Mouse (Mus musculus): Measurements from ENCODE around the gene Wdr18. TPM values are rescaled to one million over a fixed set of nuclear protein-coding genes. Genes with fewer than 3 reads are reported as not detected.

Wdr18 gene
- total RNA-seq, 2 experiments from 2014 or later: 29.7 to 57.4 TPM

GRCm38 (mm10) chr10:79991548-79991947, 31.6 kb downstream of the Wdr18 start:
- ATAC-seq (replicated peaks; ENCODE audit: poor library complexity): no peak

DNA sequence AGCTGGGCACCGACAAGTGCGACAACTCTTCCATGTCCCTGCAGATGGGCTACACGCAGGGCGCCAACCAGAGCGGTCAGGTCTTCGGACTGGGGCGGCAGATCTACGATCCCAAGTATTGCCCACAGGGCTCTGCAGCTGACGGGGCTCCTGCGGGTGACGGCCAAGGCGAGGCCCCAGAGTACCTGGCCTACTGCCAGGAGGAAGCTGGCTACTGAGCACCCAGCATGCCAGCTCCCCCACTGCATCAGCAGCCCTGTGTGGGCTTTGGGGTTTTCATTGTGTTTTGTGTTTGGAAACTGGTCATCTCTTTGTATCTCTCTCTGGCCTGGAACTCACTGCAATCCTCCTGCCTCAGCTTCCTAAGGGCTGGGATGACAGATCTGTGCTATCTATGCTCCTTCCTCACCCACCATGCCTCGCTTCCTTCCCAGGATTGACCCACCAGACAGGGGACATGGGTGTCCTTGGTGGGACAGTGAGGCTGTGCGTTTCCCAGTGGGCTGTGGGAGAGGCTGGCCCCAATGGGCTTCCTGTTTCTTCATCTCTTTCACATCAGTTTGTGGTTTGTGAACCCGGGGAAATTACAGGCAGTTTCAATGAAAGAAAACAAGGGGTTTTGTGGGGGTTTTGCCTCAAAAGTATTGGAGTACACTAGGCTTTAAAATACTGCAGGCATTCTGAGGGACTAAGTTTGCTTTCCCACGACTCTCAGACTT, 34.6 kb downstream of the Wdr18 start:
- peak; percentile 43 for ATAC-seq (replicated peaks; ENCODE audit: poor library complexity)

- no peak for ATAC-seq (replicated peaks; ENCODE audit: poor library complexity)
Measured at GRCm38 (mm10) chr10:79995636-79996035, 35.7 kb downstream of the Wdr18 start.

GRCm38 (mm10) chr10:79996272-79997033, 36.5 kb downstream of the Wdr18 start, which contains the start of gene Abca7:
TSS of gene Abca7 (plus strand) at chr10:79996494.
- ATAC-seq (replicated peaks; ENCODE audit: poor library complexity): peak; percentile 79

DNA sequence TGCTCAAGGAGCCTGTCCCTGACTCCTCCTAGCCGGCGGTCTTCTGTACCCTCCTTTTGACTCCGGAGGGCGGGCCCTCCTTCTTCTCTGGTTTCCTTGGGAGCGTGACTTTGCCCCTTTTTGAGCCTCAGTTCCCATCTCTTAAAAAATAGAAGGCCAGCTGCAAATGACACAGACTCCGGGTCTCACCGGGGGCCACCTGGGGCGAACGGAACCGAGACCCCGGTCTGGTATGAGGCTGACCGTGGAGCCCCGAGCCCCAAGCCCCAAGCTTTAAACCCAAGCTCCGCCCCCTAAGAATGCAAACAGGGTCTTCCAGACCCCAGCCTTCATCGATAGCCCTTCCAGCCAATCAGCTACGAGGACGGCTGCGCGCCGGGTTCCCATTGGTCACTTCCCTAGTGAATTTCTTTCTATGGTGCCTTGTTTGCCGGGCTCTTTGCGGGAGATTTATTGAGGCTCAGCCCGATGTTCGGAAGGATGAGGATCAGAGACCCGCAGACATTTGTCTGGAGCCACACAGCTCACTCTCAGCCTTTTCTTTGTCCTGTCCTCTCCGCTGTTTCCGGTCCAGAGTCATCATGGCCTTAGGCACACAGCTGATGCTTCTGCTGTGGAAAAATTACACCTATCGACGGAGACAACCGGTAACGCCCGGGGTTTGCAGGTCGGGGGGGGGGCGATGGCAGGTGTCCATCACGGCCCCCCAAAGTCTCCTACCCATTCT, 37.2 kb downstream of the Wdr18 start:
- peak; percentile 52 for ATAC-seq (replicated peaks; ENCODE audit: poor library complexity)

- ATAC-seq (replicated peaks; ENCODE audit: poor library complexity): peak; percentile 20
Measured at GRCm38 (mm10) chr10:79997819-79998218, 37.9 kb downstream of the Wdr18 start.

- no peak for ATAC-seq (replicated peaks; ENCODE audit: poor library complexity)
Measured at GRCm38 (mm10) chr10:80001945-80002344, 42.0 kb downstream of the Wdr18 start.

- no peak for ATAC-seq (replicated peaks; ENCODE audit: poor library complexity)
Measured at GRCm38 (mm10) chr10:80002829-80003228, 42.9 kb downstream of the Wdr18 start.

DNA sequence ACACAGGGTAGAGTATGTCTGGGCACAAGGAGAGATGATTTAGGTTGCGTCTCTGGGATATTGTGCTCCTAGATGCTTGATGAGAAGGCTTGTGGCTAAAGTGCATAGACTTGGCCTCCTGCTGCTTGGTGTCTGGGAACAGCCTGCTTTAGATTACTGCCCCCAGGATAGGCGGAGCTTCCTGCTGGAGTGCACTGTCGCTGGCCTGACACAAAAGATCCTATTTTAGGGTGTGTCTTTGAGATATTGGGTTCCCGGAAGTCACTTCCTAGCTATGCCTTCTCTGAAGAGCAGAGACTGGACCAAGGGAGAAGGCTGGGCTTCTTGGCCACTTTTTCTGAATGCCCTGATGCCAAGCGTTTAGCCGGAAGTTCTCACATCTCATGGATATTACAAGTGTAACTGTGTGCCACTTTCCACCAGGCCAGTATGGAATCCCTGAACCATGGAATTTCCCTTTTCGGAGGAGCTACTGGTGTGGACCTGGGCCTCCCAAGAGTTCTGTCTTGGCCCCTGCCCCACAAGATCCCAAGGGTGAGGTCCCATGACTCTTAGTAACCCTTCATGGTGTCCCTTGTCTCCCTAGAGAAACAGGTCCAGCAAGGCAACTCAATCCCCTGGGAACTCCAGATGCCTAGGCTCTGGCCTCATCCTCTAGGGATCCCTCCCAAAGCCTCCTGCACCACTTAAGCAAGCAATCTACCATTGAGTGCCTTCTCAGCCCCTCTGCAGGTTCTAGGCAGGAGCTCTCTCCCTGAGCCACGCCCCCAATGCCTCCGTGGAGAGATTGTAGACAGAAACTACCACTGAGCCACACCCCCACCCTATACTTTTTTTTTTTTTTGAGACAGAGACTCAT, 43.7 kb downstream of the Wdr18 start:
- ATAC-seq (replicated peaks; ENCODE audit: poor library complexity): peak; percentile 85

- no peak for ATAC-seq (replicated peaks; ENCODE audit: poor library complexity)
Measured at GRCm38 (mm10) chr10:80004233-80004705, 44.3 kb downstream of the Wdr18 start.

- no peak for ATAC-seq (replicated peaks; ENCODE audit: poor library complexity)
Measured at GRCm38 (mm10) chr10:80011740-80012139, 51.8 kb downstream of the Wdr18 start.

DNA sequence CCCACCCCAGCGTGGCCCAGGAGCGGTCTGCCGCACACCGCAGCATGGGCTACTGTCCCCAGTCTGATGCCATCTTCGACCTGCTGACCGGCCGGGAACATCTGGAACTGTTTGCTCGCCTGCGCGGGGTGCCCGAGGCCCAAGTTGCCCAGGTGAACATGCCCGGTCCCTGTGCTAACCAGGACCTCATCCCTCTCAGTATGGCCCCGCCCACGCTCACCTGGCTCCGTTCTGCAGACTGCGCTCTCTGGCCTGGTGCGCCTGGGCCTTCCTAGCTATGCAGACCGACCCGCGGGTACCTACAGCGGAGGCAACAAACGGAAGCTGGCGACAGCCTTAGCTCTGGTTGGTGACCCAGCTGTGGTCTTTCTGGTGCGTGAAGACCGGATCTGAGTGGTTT, 53.7 kb downstream of the Wdr18 start:
- ATAC-seq (replicated peaks; ENCODE audit: poor library complexity): no peak

GRCm38 (mm10) chr10:80014484-80015290, 54.7 kb downstream of the Wdr18 start:
- ATAC-seq (replicated peaks; ENCODE audit: poor library complexity): no peak

- ATAC-seq (replicated peaks; ENCODE audit: poor library complexity): no peak
Measured at GRCm38 (mm10) chr10:80015583-80015982, 55.6 kb downstream of the Wdr18 start.

- ATAC-seq (replicated peaks; ENCODE audit: poor library complexity): peak; percentile 80
Measured at GRCm38 (mm10) chr10:80016511-80016910, 56.6 kb downstream of the Wdr18 start, which contains the start of gene Arhgap45. TSS of gene Arhgap45 (plus strand) at chr10:80016653.

DNA sequence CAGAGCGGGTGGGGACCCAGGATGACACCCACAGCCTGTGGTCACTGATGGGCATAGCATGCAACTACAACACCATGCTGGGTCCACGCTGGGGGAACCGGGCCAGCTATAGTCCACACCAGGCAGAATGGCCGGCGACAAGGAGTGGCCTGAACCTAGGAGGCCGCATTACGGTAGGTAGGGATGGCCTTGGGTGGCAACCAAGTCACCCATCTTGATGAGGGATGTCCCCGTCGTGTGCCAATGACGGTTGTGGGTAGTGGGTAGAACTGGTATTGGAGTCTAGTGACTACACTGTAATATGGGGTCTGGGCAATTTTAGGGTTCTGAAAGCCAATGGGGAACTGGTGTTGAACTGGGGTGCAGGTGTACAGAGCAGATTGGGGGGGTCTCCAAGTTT, 57.0 kb downstream of the Wdr18 start:
- peak; percentile 26 for ATAC-seq (replicated peaks; ENCODE audit: poor library complexity)

DNA sequence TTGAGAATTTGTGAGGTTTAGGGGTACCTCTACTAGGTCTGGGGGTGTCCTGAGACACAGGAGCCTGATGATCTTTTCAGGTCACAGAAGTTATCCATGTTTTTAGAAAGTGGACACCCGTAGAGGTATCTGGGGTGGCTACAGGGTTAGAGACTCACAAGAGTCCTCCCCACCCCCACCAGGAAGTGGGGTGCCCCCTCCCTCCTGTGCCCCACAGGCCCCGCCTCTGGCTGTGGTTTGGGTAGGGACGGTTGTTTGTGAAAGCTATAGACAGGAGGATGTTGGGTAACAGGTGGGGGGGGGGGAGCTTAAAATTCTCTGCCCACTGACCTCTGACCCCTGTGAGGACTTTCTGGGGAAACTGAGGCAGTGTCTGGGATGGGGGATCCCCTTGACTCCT, 57.4 kb downstream of the Wdr18 start:
- peak; percentile 59 for ATAC-seq (replicated peaks; ENCODE audit: poor library complexity)

DNA sequence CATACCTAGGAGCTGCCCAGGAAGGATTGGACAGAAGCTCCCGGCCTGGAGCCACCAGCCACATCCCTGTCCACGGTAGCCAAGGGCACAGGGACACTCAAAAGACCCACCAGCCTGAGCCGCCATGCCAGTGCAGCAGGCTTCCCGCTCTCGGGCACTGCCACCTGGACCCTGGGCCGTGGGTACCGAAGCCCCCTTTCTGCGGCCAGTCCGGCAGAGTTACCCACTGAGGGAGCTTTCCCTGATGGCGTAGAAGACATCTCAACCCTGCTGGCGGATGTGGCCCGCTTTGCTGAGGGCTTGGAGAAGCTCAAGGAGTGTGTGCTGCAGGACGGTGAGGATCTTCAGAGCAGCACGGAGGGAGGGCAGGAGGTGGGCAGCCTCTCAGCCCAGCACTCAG, 57.8 kb downstream of the Wdr18 start:
- ATAC-seq (replicated peaks; ENCODE audit: poor library complexity): no peak

DNA sequence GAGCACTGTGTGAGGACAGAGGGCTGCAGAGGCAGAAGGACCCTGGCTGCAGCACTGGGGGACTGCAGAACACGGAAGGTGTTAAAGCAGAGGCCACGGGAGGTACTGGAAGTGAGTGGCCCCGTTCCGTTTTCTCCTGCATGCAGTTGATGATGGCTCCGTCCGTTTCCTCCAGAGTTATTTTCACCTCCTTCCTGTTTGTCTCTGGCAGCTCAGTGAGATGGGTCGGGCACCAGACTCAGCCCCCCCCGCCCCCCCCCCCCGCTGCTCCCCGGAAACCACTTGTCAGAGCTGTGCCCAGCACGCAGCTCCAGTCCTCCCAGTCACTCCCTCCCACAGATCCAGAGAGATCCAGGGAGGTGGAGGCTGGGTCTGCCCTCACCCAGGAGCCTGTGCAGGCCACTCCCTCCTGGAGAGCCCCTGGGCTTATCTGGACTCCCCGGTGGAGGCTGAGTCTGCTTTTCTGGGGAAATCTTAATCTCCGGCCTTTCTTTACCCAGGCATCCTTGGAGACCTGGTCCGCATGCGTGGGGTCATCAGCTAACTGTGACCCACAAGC, 58.9 kb downstream of the Wdr18 start:
- ATAC-seq (replicated peaks; ENCODE audit: poor library complexity): 0 out of 2 replicates have a peak, but pooled peaks have one; percentile 7

Measured in megakaryocyte progenitor cell, adult 5-6 weeks (primary cell).